Mouse (Mus musculus) midbrain, postnatal 0 days (tissue): Measurements from ENCODE around the gene Phlda2. TPM values are rescaled to one million over a fixed set of nuclear protein-coding genes. Genes with fewer than 3 reads are reported as not detected.
"Not testable (repeated sequence)": the region's sequence is repeated elsewhere in the genome, so short reads cannot be mapped to it uniquely, and the experiment has no call there.

Source experiments
- ATAC-seq: fragments of 200-750 bp; cut with Nextera tagmentation; 2 replicates; pipeline ENCODE4 v1.8.0; 2017; ENCODE audit warnings: moderate number of reproducible peaks, mild to moderate bottlenecking, moderate TSS enrichment, moderate library complexity; ENCODE audit not compliant: low FRiP score
- DNase-seq: peaks from one replicate; pipeline ENCODE4 v3.0.0-alpha.2; 2015; ENCODE audit warnings: low spot score
- H3K27ac ChIP-seq: fragments of 300-500 bp; sonication (generic); 2 replicates; pipeline ENCODE4 v1.5.1; 2014; ENCODE audit warnings: low read depth, mild to moderate bottlenecking, low read length, mixed read lengths
- H3K27me3 ChIP-seq: fragments of 300-500 bp; sonication (generic); 2 replicates; pipeline ENCODE4 v1.6.1; 2014; ENCODE audit warnings: low read length, control low read depth, mixed read lengths; ENCODE audit not compliant: insufficient read depth
- H3K36me3 ChIP-seq: fragments of 300-500 bp; sonication (generic); 2 replicates; pipeline ENCODE4 v1.6.1; 2014; ENCODE audit warnings: low read length, control low read depth, mixed read lengths; ENCODE audit not compliant: insufficient read depth
- H3K4me1 ChIP-seq: fragments of 300-500 bp; sonication (generic); 2 replicates; pipeline ENCODE4 v1.6.1; 2014; ENCODE audit warnings: mild to moderate bottlenecking, control low read depth, antibody characterized with exemption, low read length, mixed read lengths; ENCODE audit not compliant: insufficient read depth
- H3K4me2 ChIP-seq: fragments of 300-500 bp; sonication (generic); 2 replicates; pipeline ENCODE4 v1.6.1; 2014; ENCODE audit warnings: low read depth, mild to moderate bottlenecking, low read length, mixed read lengths; ENCODE audit not compliant: poor library complexity, severe bottlenecking
- H3K4me3 ChIP-seq: fragments of 300-500 bp; sonication (generic); 2 replicates; pipeline ENCODE4 v1.5.1; 2014; ENCODE audit warnings: low read depth, mild to moderate bottlenecking, low read length, moderate library complexity
- H3K9ac ChIP-seq: fragments of 300-500 bp; sonication (generic); replicated peaks from 2 replicates; pipeline ENCODE4 v1.6.1; 2014; ENCODE audit warnings: mild to moderate bottlenecking, low read length, moderate library complexity, mixed read lengths; ENCODE audit not compliant: poor library complexity, severe bottlenecking
- H3K9me3 ChIP-seq: fragments of 300-500 bp; sonication (generic); 2 replicates; pipeline ENCODE4 v1.6.1; 2016; ENCODE audit warnings: low read length, control low read depth
- CTCF ChIP-seq: IDR thresholded peaks from 2 replicates; pipeline ENCODE4 v1.5.1; 2016; ENCODE audit warnings: antibody characterized with exemption, mild to moderate bottlenecking
- WGBS: fragments of 180-500 bp; shearing (Covaris S2); extraction: QIAGEN DNeasy Blood & Tissue Kit; methylation state at CpG from one replicate; pipeline ENCODE4 v1.1.7; 2014; 5-methylcytosine and 5-hydroxymethylcytosine counted together
- polyA plus RNA-seq: library from polyadenylated mRNA; unstranded; fragments of >200 nt; fragmentation: Nextera tagmentation; extraction: Ambion mirVana; gene quantifications from 2 replicates; pipeline ENCODE4 v1.2.1, GENCODE M21; 2015
- total RNA-seq: library from RNA; depleted of rRNA; stranded (reverse); fragments of >200 nt; gene quantifications from 2 replicates; pipeline ENCODE4 v1.2.3, GENCODE M21; 2014

Gene Phlda2
- total and polyA plus RNA-seq, 2 experiments from 2014 or later, result 0.51 to 10.0 TPM

DNA sequence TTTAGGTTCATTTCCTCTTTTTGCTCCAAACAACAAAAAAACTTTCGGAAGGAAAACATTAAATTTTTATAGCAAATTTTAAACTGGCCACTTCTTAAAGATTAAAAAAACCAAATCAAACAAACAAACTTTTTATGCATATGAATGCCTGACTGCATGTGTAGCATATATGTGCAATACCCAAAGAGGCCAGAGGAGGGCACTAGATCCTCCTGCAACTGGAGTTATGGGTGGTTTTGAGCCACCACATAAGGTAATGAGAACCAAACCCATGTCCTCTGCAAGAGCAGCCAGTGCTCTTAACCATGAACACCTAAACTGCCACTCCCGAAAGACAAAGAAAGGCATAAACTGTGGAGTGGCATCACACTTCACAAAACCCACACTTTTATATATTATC lies 41.4 kb upstream of the Phlda2 start:
- Histone ChIP-seq H3K27ac (no peak overlapping the region), H3K9me3 (no peaks in the 10 kb centered on the region), H3K4me2 (no peak overlapping the region), H3K4me3 (no peak overlapping the region), H3K9ac (no peak overlapping the region), H3K27me3 (no peaks in the 10 kb centered on the region), H3K36me3 (no peaks in the 10 kb centered on the region), H3K4me1 (0 out of 2 replicates have a peak, but pooled peaks cover 3% of the 10 kb centered on the region)
- peak; percentile 77 for TF ChIP-seq CTCF
- ATAC-seq (no peak), DNase-seq (peak; percentile 10)
- WGBS, result 93% methylated on average over 2 of the region's 2 CpGs

DNA sequence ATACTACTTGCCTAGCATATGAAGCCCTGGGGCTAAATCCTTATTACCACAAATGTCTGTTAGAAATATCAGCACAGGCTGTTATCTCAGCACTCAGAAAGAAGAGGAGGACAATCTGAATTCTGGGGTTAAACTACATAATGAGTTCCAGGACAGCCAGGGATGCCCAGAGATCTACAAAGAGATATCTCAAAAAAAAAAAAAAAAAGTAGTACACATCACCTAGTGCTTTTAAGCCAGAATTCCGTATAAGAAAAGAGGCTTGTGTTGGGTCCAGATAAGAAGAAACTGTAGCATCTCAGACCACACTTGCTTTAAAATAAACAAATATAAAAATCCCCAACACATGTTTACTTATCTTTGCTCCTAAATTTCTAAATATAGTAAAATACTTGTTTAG lies 35.7 kb upstream of the Phlda2 start:
- peaks cover 30% of the 10 kb centered on the region for H3K36me3 ChIP-seq

GRCm38 (mm10) chr7:143538229-143538628 lies 35.3 kb upstream of the Phlda2 start:
- 97% methylated on average over 6 of the region's 6 CpGs for WGBS

More for the DNA sequence above, 35.7 kb upstream of the Phlda2 start:
- Histone ChIP-seq H3K27me3 (no peaks in the 10 kb centered on the region), H3K9me3 (no peaks in the 10 kb centered on the region), H3K27ac (no peak overlapping the region), H3K9ac (no peak overlapping the region), H3K4me2 (no peak overlapping the region), H3K4me3 (no peak overlapping the region), H3K4me1 (no peaks in the 10 kb centered on the region)
- TF ChIP-seq CTCF, result no peak
- ATAC-seq, result no peak
- 68% methylated on average over 1 of the region's 1 CpGs for WGBS
- no peak for DNase-seq

GRCm38 (mm10) chr7:143536251-143536650 lies 33.3 kb upstream of the Phlda2 start:
- TF ChIP-seq CTCF, result no peak
- Histone ChIP-seq H3K4me2 (no peak overlapping the region), H3K36me3 (peaks cover 44% of the 10 kb centered on the region), H3K9ac (no peak overlapping the region), H3K4me3 (no peak overlapping the region), H3K4me1 (no peaks in the 10 kb centered on the region), H3K27ac (no peak overlapping the region), H3K27me3 (no peaks in the 10 kb centered on the region), H3K9me3 (no peaks in the 10 kb centered on the region)
- 95% methylated on average over 3 of the region's 3 CpGs for WGBS
- ATAC-seq (no peak), DNase-seq (no peak)

More at GRCm38 (mm10) chr7:143538229-143538628, 35.3 kb upstream of the Phlda2 start:
- not testable (repeated sequence) for H3K9ac ChIP-seq, H3K4me3 ChIP-seq, ATAC-seq, H3K4me1 ChIP-seq, H3K27ac ChIP-seq, H3K9me3 ChIP-seq, H3K27me3 ChIP-seq, DNase-seq, H3K4me2 ChIP-seq
- H3K36me3 ChIP-seq, result peaks cover 31% of the 10 kb centered on the region

GRCm38 (mm10) chr7:143533284-143533683 lies 30.3 kb upstream of the Phlda2 start:
- H3K36me3 ChIP-seq, result peaks cover 63% of the 10 kb centered on the region
- no peak overlapping the region for H3K4me3 ChIP-seq
- ATAC-seq, result no peak
- no peaks in the 10 kb centered on the region for H3K9me3 ChIP-seq
- no peak for DNase-seq
- H3K4me1 ChIP-seq, result no peaks in the 10 kb centered on the region
- 86% methylated on average over 2 of the region's 2 CpGs for WGBS
- H3K4me2 ChIP-seq, result no peak overlapping the region
- no peak overlapping the region for H3K9ac ChIP-seq
- H3K27me3 ChIP-seq, result no peaks in the 10 kb centered on the region
- H3K27ac ChIP-seq, result no peak overlapping the region
- TF ChIP-seq CTCF, result no peak

- no peaks in the 10 kb centered on the region for H3K27me3 ChIP-seq
- no peak overlapping the region for H3K4me3 ChIP-seq
- H3K9ac ChIP-seq, result no peak overlapping the region
- H3K36me3 ChIP-seq, result peaks cover 66% of the 10 kb centered on the region
- no peak for TF ChIP-seq CTCF
- H3K9me3 ChIP-seq, result no peaks in the 10 kb centered on the region
- no peak for ATAC-seq
- DNase-seq, result no peak
- H3K4me2 ChIP-seq, result no peak overlapping the region
- WGBS, result 91% methylated on average over 1 of the region's 1 CpGs
- H3K4me1 ChIP-seq, result no peaks in the 10 kb centered on the region
- H3K27ac ChIP-seq, result no peak overlapping the region
Measured at GRCm38 (mm10) chr7:143532410-143532809, 29.5 kb upstream of the Phlda2 start.
